Mouse (Mus musculus): Measurements from ENCODE around the gene Teddm1b. TPM values are rescaled to one million over a fixed set of nuclear protein-coding genes. Genes with fewer than 3 reads are reported as not detected.

Gene Teddm1b
- total and polyA plus RNA-seq, 3 experiments = 0.50 TPM; not detected in 2

DNA sequence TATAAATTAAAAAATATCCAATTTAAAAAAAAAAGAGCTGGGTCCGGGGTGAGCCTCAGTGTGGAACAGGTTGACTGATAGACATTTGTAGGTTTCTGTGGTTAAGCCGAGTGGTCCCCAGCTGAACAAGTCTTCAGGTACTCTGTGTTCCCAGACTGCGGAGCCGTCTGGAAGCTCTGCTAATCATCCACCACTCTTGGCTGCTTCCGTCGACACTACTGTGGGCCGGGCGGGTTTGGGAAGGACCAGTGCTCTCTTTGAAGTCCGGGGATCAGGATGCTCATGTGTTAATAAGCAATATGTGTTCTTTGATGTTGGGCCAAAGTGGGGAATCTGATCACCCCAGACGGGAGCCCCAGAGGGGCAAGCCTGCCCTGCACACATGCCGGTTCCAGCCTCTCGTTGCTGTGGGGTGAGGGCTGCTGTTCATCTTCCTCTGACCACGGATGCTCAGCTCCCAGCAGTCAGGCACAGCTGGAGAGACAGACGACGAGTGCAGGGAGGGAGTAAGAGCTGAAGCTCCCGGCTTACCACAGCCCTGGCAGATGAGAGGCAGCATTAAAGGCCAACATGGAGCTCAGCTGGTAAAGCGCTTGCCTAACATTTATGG is 12.0 kb downstream of the Teddm1b start:
- TF ChIP-seq MYC (IDR thresholded peaks at IDR 0.05; ENCODE audit: low read depth, low read length) (no peak), GATA1 (IDR thresholded peaks at IDR 0.05; ENCODE audit: low read depth, low read length) (no peak), E2F4 (IDR thresholded peaks at IDR 0.05; ENCODE audit: borderline replicate concordance, low read depth, low read length) (no peak), CHD2 (IDR thresholded peaks at IDR 0.05; ENCODE audit: low read length) (no peak), POLR2AphosphoS2 (IDR thresholded peaks at IDR 0.05; ENCODE audit: low read length) (no peak), RCOR1 (IDR thresholded peaks at IDR 0.05; ENCODE audit: low read depth, low read length) (no peak), USF2 (IDR thresholded peaks at IDR 0.05; ENCODE audit: borderline replicate concordance in 1 of 2, insufficient read depth in 1 of 2, low read depth in 1 of 2, low read length in 2 of 2) (no peak), SIN3A (IDR thresholded peaks at IDR 0.05; ENCODE audit: low read length) (no peak)
- no peak overlapping the region for H3K9ac ChIP-seq (ENCODE audit: control insufficient read depth, low read depth, low read length, poor library complexity, severe bottlenecking)
- DNase-seq (ENCODE audit: low read depth, low spot score) = no peak
- H3K9me3 ChIP-seq (replicated peaks; ENCODE audit: insufficient read depth, low read length) = no peaks in the 10 kb centered on the region
- H3K27ac ChIP-seq (ENCODE audit: control insufficient read depth, low read depth, low read length) = no peak overlapping the region
- no peak overlapping the region for H3K4me3 ChIP-seq (ENCODE audit: control insufficient read depth in 1 of 2, insufficient read depth in 1 of 2, low read depth in 2 of 2, low read length in 2 of 2)
- H3K27me3 ChIP-seq (ENCODE audit: control insufficient read depth in 1 of 2, insufficient read depth in 2 of 2, low read length in 2 of 2) = peaks cover 0 to 1% of the 10 kb centered on the region in 2 experiments; a peak in 2 of 4 replicates
- H3K79me2 ChIP-seq (ENCODE audit: control insufficient read depth, insufficient read depth, low read length, poor library complexity) = no peaks in the 10 kb centered on the region
- no peaks in the 10 kb centered on the region for H3K4me1 ChIP-seq (ENCODE audit: control insufficient read depth in 1 of 2, insufficient read depth in 2 of 2, low read length in 2 of 2)
- no peaks in the 10 kb centered on the region for H3K36me3 ChIP-seq (ENCODE audit: control insufficient read depth in 1 of 2, insufficient read depth in 2 of 2, low read length in 2 of 2)

DNA sequence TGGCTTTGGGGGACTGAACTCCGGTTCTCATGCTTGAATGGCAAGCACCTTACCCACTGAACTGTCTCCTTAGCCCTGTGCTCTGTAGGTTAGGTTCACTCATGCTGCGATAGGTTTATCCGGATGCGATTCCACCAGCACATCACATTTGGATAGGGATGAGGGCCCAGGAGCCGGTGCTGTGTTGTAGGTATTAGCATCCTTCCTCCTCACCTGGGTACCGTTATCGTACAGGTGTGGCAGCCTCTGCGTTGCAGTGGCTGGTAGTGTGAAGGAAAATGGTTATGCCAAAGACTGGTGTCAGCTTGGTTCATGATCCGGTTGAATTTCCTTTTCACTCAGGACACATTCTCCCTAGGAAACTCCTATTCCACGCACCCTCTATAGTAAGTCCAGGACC is 16.0 kb downstream of the Teddm1b start:
- Histone ChIP-seq H3K27me3 (ENCODE audit: control insufficient read depth in 1 of 2, insufficient read depth in 2 of 2, low read length in 2 of 2) (peaks cover 0 to 1% of the 10 kb centered on the region in 2 experiments; a peak in 2 of 4 replicates), H3K9ac (ENCODE audit: control insufficient read depth, low read depth, low read length, poor library complexity, severe bottlenecking) (no peak overlapping the region), H3K4me3 (ENCODE audit: control insufficient read depth in 1 of 2, insufficient read depth in 1 of 2, low read depth in 2 of 2, low read length in 2 of 2) (no peak overlapping the region), H3K9me3 (replicated peaks; ENCODE audit: insufficient read depth, low read length) (no peaks in the 10 kb centered on the region), H3K79me2 (ENCODE audit: control insufficient read depth, insufficient read depth, low read length, poor library complexity) (no peaks in the 10 kb centered on the region), H3K4me1 (ENCODE audit: control insufficient read depth in 1 of 2, insufficient read depth in 2 of 2, low read length in 2 of 2) (no peaks in the 10 kb centered on the region), H3K27ac (ENCODE audit: control insufficient read depth, low read depth, low read length) (no peak overlapping the region), H3K36me3 (ENCODE audit: control insufficient read depth in 1 of 2, insufficient read depth in 2 of 2, low read length in 2 of 2) (no peaks in the 10 kb centered on the region)
- no peak for TF ChIP-seq CHD1 (IDR thresholded peaks at IDR 0.05; ENCODE audit: low read depth, low read length)
- TF ChIP-seq ZC3H11A (IDR thresholded peaks at IDR 0.05; ENCODE audit: low read depth, low read length) = no peak
- no peak for DNase-seq (ENCODE audit: low read depth, low spot score)

DNA sequence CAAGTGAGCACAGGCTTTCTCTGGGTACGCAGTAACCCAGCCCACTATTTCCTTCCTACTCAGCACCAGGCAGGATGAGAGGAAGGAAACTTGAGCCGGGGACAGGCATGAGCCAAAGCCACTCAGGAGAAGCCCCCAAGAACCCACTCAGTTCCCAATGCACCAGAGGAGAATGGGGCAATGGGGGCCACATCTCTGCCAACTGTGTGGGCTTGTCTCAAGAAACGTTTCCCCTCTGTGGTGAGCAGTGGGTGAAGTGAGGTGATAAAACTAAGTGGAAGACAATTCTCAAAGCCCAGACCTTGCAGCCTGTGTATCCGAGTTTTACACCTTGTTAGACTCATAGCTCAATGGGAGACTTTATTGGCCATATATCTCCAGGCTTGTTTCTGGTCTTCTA is 17.3 kb downstream of the Teddm1b start, which contains the start of gene Teddm1a:
TSS of gene Teddm1a (plus strand) at position 301 of the 400 bp plus-strand sequence.
- no peaks in the 10 kb centered on the region for H3K79me2 ChIP-seq (ENCODE audit: control insufficient read depth, insufficient read depth, low read length, poor library complexity)
- no peaks in the 10 kb centered on the region for H3K36me3 ChIP-seq (ENCODE audit: control insufficient read depth in 1 of 2, insufficient read depth in 2 of 2, low read length in 2 of 2)
- TF ChIP-seq ZC3H11A (IDR thresholded peaks at IDR 0.05; ENCODE audit: low read depth, low read length) = no peak
- H3K27me3 ChIP-seq (ENCODE audit: control insufficient read depth in 1 of 2, insufficient read depth in 2 of 2, low read length in 2 of 2) = peaks cover 0 to 1% of the 10 kb centered on the region in 2 experiments; a peak in 2 of 4 replicates
- H3K4me1 ChIP-seq (ENCODE audit: control insufficient read depth in 1 of 2, insufficient read depth in 2 of 2, low read length in 2 of 2) = no peaks in the 10 kb centered on the region
- no peaks in the 10 kb centered on the region for H3K9me3 ChIP-seq (replicated peaks; ENCODE audit: insufficient read depth, low read length)
- no peak within 1 kb of the TSS for H3K4me3 ChIP-seq (ENCODE audit: control insufficient read depth in 1 of 2, insufficient read depth in 1 of 2, low read depth in 2 of 2, low read length in 2 of 2)
- no peak within 1 kb of the TSS for H3K9ac ChIP-seq (ENCODE audit: control insufficient read depth, low read depth, low read length, poor library complexity, severe bottlenecking)
- no peak for DNase-seq (ENCODE audit: low read depth, low spot score)
- H3K27ac ChIP-seq (ENCODE audit: control insufficient read depth, low read depth, low read length) = no peak within 1 kb of the TSS

Measured in MEL (cell line).